23 mouse cellular contexts compared by ENCODE assay signal in genomic region chrX:51349682-51350081, GRCm38 (mm10).
A peak's percentile ranks its signal among the peaks of the same experiment; 100 is the strongest.
DNase-seq lines count a peak whose midpoint lies in the region; ATAC-seq and TF ChIP-seq lines count a peak whose summit lies in the region.
"Had no signal": no experiment of that assay in that cellular context is flagged by ENCODE, and none has a peak within 500 bp of the region (broad histone marks: within the 10 kb centered on the region; RNA-seq: fewer than 3 reads in every experiment).

No protein-coding gene starts in this region.

- no peak overlapping the region for H3K9ac ChIP-seq in forebrain, embryonic 16.5 days (replicated peaks; ENCODE audit: low read depth, low read length)
- H3K9ac ChIP-seq in forebrain, embryonic 11.5 days (ENCODE audit: low read length) = no peak overlapping the region
- H3K9ac ChIP-seq: embryonic facial prominence, embryonic 13.5 days; embryonic facial prominence, embryonic 15.5 days had no signal

- ATAC-seq in forebrain, embryonic 16.5 days = peak; percentile 76
- no peak for ATAC-seq in forebrain, embryonic 11.5 days (replicated peaks; ENCODE audit: low FRiP score)
- ATAC-seq: activated CD4-positive, CD25-positive, alpha-beta regulatory T cell, adult 4 months; CD4-positive, CD25-positive, alpha-beta regulatory T cell, adult 4 months; Patski had no signal

- TF ChIP-seq POLR2A in brain, embryonic 14.5 days (IDR thresholded peaks at IDR 0.05; ENCODE audit: borderline replicate concordance, extremely low read depth, insufficient read depth, insufficient read length, poor library complexity, severe bottlenecking) = no peak

- 75% methylated on average over 1 of the region's 1 CpGs for WGBS in forebrain, embryonic 16.5 days
- 71% methylated on average over 1 of the region's 1 CpGs for WGBS in forebrain, embryonic 11.5 days

- H3K36me3 ChIP-seq in forebrain, embryonic 16.5 days (ENCODE audit: control insufficient read depth, insufficient read depth) = no peaks in the 10 kb centered on the region
- no peaks in the 10 kb centered on the region for H3K36me3 ChIP-seq in forebrain, embryonic 11.5 days (ENCODE audit: control insufficient read depth, insufficient read depth, low read length)
- H3K36me3 ChIP-seq: embryonic facial prominence, embryonic 13.5 days; embryonic facial prominence, embryonic 15.5 days; forebrain, embryonic 10.5 days; G1E had no signal

- no peak overlapping the region for H3K4me2 ChIP-seq in forebrain, embryonic 16.5 days (ENCODE audit: low read length)
- H3K4me2 ChIP-seq in forebrain, embryonic 11.5 days (ENCODE audit: low read depth, low read length, severe bottlenecking) = no peak overlapping the region
- H3K4me2 ChIP-seq: embryonic facial prominence, embryonic 13.5 days; embryonic facial prominence, embryonic 15.5 days had no signal

- TF ChIP-seq CTCF in brain, embryonic 14.5 days (IDR thresholded peaks at IDR 0.05; ENCODE audit: borderline replicate concordance, extremely low read depth, insufficient read depth, insufficient read length) = no peak

- no peaks in the 10 kb centered on the region for H3K9me3 ChIP-seq in forebrain, embryonic 16.5 days (ENCODE audit: control insufficient read depth, low read length)
- H3K9me3 ChIP-seq in forebrain, embryonic 11.5 days (ENCODE audit: control insufficient read depth, low read length) = no peaks in the 10 kb centered on the region
- H3K9me3 ChIP-seq: embryonic facial prominence, embryonic 13.5 days; embryonic facial prominence, embryonic 15.5 days; forebrain, embryonic 10.5 days; G1E had no signal

- no peaks in the 10 kb centered on the region for H3K4me1 ChIP-seq in forebrain, embryonic 16.5 days (replicated peaks; ENCODE audit: control insufficient read depth, insufficient read depth, low read length)
- H3K4me1 ChIP-seq in forebrain, embryonic 11.5 days (replicated peaks; ENCODE audit: control insufficient read depth, insufficient read depth, low read length) = no peaks in the 10 kb centered on the region
- H3K4me1 ChIP-seq: embryonic facial prominence, embryonic 13.5 days; embryonic facial prominence, embryonic 15.5 days; forebrain, embryonic 10.5 days had no signal

- no peak overlapping the region for H3K4me3 ChIP-seq in forebrain, embryonic 16.5 days (replicated peaks; ENCODE audit: low read length)
- H3K4me3 ChIP-seq in forebrain, embryonic 11.5 days (ENCODE audit: low read depth, low read length) = no peak overlapping the region
- H3K4me3 ChIP-seq: embryonic facial prominence, embryonic 13.5 days; embryonic facial prominence, embryonic 15.5 days; erythroblast, embryonic 14.5 days; forebrain, embryonic 10.5 days had no signal

- H3K27ac ChIP-seq in forebrain, embryonic 16.5 days (ENCODE audit: low read length) = no peak overlapping the region
- no peak overlapping the region for H3K27ac ChIP-seq in forebrain, embryonic 11.5 days (ENCODE audit: low read depth, low read length)
- H3K27ac ChIP-seq: embryonic facial prominence, embryonic 13.5 days; embryonic facial prominence, embryonic 15.5 days; forebrain, embryonic 10.5 days had no signal

- DNase-seq in cerebellum, postnatal 10 days = peak; percentile 15 to 20
- DNase-seq in cerebellum, adult 8-10 months = no peak
- no peak for DNase-seq in forebrain, embryonic 11.5 days (ENCODE audit: low spot score)
- DNase-seq in brain, embryonic 14.5 days (ENCODE audit: low read depth) = peak; percentile 48
- DNase-seq: adrenal gland, adult 8-10 months; adrenal gland, postnatal 14 days; adrenal gland, postnatal 36 days; B cell, adult 2 months; cerebellum, adult 11 months; cerebellum, adult 18-20 months; cerebellum, adult 9-10 months; cerebellum, postnatal 36 days; embryo, embryonic 11 days had no signal

- H3K27me3 ChIP-seq in forebrain, embryonic 16.5 days (replicated peaks; ENCODE audit: control insufficient read depth, insufficient read depth, low read length) = no peaks in the 10 kb centered on the region
- no peaks in the 10 kb centered on the region for H3K27me3 ChIP-seq in forebrain, embryonic 11.5 days (ENCODE audit: control insufficient read depth, insufficient read depth, low read length)
- H3K27me3 ChIP-seq: CH12.LX; embryonic facial prominence, embryonic 15.5 days had no signal

Comparison
In these comparisons a context has a peak if more than half of its experiments do, and no peak if none do; other contexts are left out.
1. DNase-seq: peak in cerebellum, postnatal 10 days (2 of 2) and brain, embryonic 14.5 days (single experiment); none in cerebellum, adult 8-10 months (single experiment) and forebrain, embryonic 11.5 days (single experiment).